Mouse (Mus musculus): ENCODE data around the gene Hyal3.
"Not testable (repeated sequence)": the region's sequence is repeated elsewhere in the genome, so short reads cannot be mapped to it uniquely, and the experiment has no call there.

Gene Hyal3

DNA sequence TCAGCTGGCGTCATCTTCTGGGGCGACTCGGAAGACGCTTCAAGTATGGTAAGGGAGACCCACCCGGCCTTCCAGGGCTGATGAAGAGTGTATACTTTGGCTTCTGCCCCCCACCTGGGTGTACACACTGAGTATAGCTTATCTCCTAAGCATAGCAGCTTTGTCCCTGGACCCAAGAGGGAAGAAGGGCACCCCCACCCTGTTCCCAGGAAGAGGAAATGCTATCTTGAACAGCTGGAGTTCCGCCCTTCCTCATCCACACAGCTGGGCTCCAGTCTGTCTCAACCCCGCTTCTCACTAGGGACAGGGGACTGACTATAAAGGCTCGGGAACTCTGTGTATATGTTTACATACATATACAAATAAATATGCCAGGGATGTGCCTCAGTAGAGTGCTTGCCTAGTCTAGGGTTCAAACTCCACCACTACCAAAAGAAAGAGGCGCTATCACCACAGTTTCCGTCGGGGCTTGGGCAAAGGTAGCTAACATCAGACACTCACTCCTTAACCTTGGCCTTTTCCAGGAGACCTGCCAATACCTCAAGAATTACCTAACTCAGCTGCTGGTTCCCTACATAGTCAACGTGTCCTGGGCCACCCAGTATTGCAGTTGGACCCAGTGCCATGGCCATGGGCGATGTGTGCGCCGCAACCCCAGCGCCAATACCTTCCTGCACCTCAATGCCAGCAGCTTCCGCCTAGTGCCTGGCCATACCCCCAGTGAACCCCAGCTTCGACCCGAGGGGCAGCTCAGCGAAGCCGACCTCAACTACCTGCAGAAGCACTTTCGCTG lies 8.9 kb upstream of the Hyal3 start:
- DNase-seq (ENCODE audit: low spot score): no peak

GRCm38 (mm10) chr9:107572327-107572662 lies 8.3 kb upstream of the Hyal3 start:
- no peak for DNase-seq (ENCODE audit: low spot score)

GRCm38 (mm10) chr9:107573774-107574173 lies 6.8 kb upstream of the Hyal3 start:
- DNase-seq (ENCODE audit: low spot score): not testable (repeated sequence)

DNA sequence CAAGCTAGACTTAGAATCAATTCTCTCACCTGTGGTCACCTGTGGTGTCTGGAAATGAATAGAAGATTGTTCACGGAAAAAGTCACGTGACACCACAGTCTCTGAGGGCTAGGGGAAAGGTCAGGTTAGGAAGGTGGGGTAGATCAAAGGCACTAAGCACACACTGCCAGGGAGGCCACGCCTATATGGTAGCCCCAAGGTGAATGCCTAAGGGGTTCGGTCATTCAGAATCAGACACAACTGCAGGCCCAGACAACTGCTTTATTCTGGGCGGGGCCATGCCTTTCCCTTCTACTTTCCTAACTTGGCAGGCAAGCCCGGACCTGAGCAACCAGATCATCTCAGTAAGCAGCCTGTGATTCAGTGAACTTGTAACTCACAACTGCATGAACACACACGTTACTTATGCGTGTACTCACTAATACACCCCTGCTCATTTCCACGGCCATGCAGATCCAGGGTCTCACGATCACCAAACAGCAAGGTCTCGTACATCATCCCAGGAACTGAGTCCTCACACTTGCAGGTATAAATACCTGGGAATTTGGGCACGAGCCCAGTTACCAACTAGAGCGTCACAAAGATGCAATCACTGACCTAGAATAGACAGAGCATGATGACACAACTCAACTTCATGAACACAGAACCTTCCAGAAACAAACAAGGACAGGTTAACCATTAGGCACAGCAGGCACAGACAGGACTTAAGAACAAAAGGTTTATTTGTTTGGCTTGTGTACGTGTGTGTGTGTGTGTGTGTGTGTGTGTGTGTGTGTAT lies 4.8 kb upstream of the Hyal3 start:
- DNase-seq (ENCODE audit: low spot score): no peak

DNA sequence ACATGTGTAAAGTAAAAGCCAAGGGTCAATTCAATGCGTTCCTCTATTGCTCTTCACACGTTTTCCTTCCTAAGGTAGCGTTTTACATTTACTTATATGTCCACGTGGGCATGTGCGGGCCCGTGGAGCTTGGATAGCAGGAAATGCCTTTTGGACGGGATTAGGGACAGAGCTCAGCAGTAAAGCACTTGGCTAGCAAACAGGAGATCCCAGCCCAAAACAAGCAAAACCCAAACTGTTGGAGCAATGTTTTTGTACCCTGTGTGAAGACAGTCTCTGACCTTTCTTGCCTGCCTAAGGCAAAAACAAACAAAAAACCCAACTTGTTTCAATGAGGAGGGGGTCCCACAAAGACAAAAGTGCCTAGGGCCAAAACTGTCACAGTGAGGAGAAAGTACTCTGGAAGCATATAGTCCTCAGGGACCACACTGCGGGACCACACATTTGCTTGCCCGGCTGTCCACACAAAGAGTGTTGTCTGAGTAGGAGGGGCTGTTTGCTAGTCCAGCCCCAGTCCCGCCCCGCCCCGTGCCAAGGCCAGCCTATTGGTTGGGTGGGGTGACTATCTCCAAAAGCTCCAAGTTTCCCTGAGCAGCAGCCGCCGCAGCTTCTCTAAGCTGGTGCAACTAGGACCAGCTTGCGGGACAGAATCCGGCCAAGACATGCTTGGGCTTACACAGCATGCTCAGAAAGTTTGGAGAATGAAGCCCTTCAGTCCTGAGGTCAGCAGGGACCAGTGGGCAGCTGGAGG lies 4.1 kb upstream of the Hyal3 start, which contains the start of gene Hyal1:
Hyal1 (plus strand) TSS at position 571 of the 751 bp plus-strand sequence.
- DNase-seq (ENCODE audit: low spot score): no peak

GRCm38 (mm10) chr9:107577871-107578270 lies 2.7 kb upstream of the Hyal3 start:
- no peak for DNase-seq (ENCODE audit: low spot score)

DNA sequence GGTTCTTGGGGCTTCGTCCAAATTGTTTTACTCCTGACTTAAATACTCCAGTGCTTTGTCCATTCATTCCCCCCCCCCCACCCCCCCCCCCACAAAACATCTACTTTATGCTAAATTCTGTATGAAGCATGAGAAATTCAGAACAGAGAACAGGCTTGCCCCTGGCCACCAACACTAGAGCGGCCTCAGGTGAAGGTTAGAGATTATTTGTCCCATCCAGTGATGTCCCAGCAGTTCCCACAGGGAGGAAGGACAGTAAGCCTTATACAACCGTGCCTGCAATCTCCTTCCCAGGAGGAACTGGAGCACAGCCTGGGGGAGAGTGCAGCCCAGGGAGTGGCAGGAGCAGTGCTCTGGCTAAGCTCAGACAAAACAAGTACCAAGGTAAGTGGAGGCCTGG lies 2.0 kb upstream of the Hyal3 start, which contains the start of gene Naa80:
Naa80 (plus strand) TSS at position 301 of the 400 bp plus-strand sequence.
- no peak for DNase-seq (ENCODE audit: low spot score)

DNA sequence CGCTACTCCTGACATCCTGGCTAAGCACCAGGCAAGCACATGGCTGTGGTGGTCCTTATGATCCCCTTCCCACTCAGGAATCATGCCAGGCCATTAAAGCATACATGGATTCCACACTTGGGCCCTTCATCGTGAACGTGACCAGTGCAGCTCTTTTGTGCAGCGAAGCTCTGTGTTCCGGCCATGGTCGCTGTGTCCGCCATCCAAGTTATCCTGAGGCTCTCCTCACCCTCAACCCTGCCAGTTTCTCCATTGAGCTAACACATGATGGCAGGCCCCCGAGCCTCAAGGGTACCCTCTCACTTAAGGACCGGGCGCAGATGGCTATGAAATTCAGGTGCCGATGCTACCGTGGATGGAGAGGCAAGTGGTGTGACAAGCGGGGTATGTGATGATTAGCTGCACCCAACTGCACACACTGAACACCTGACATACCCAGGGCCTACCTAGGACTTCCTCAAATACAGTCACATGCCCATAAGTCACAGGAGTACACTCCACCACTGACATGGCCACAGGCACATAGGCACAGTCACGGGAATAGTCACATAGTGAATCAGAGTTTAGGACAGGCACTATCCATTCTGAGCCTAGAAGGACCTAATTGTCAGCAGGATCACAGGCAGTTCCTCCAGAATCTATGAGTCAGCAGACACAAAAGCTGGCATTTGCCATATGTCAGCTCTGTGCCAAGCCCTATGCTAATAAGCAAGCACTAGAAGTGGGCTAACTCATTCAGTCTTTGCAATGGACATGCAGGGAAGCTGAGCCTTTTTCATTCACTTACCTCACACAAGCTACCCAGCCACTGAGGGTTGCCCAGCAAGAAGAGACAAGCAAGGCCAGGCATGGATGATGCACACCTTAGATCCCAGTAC lies 1.4 kb upstream of the Hyal3 start:
- DNase-seq (ENCODE audit: low spot score): no peak

DNA sequence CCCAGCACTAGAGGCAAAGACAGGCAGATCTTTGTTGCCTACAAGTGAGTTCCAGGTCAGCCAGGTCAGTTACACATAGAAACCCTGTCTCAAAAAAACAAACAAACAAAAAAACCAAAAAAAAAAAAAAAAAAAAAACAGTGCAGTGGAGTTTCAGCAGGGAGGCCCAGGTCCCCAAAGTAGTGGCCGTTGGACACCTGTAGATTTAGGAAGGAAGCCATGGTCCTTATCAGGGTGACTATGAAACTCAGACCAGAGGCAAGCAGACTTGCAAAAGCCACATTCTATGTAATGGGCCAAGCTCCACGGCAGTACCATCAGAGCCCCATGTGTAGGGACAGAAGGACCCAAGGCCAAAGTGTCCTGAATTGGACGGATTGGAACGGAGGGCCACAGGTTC lies 966 bp downstream of the Hyal3 start:
- no peak for DNase-seq (ENCODE audit: low spot score)

DNA sequence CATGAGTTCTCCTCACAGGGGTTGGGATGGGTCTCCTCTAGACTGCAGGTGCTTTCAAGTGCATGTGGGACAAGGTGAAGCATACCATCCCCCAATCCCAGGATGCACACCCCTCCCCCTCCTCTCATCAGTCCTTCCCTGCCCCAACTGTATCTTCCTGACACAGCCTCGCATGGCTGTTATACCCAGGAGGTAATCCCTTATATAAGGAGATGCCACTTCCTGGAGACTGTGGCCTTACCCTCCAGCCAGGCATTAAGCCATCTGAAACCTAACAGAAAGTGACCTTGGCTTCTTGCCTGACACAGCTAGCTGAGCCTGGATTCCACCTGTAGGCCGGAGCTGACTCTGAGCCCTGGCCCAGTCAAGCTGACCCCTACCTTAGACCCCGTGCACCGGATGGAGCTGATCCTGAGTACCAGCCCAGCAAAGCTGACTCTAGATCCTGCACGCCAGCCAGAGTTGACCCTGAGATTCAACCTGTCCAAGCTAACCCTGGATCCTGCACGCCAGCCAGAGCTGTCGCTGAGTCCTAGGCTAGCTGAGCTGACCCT lies 2.0 kb downstream of the Hyal3 start:
- DNase-seq (ENCODE audit: low spot score): no peak

DNA sequence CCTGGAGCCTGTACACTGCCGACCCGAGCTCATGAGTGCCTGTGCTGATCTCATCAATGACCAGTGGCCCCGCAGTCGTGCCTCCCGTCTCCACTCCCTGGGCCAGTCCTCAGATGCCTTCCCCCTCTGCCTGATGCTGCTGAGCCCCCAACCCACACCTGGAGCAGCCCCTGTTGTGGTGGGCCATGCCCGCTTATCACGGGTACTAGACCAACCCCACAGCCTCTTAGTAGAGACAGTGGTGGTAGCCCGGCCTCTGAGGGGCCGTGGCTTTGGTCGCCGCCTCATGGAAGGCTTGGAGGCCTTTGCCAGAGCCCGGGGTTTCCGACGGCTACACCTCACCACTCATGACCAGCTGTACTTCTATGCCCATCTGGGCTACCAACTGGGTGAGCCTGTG lies 2.6 kb downstream of the Hyal3 start:
- no peak for DNase-seq (ENCODE audit: low spot score)

DNA sequence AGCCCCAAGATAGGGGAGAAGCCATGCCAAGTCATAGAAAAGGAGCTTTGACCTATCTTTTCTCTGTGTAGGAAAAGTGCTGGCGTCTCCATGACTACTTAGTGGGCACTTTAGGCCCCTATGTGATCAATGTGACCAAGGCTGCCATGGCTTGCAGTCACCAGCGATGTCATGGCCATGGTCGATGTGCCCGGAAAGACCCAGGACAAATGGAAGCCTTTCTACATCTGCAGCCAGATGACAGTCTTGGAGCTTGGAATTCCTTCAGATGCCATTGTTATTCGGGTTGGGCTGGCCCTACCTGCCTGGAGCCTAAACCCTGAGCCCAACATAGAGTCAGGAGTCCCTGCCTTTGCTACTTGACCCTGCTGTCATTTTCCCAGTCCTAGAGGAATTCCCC lies 5.9 kb downstream of the Hyal3 start:
- no peak for DNase-seq (ENCODE audit: low spot score)

DNA sequence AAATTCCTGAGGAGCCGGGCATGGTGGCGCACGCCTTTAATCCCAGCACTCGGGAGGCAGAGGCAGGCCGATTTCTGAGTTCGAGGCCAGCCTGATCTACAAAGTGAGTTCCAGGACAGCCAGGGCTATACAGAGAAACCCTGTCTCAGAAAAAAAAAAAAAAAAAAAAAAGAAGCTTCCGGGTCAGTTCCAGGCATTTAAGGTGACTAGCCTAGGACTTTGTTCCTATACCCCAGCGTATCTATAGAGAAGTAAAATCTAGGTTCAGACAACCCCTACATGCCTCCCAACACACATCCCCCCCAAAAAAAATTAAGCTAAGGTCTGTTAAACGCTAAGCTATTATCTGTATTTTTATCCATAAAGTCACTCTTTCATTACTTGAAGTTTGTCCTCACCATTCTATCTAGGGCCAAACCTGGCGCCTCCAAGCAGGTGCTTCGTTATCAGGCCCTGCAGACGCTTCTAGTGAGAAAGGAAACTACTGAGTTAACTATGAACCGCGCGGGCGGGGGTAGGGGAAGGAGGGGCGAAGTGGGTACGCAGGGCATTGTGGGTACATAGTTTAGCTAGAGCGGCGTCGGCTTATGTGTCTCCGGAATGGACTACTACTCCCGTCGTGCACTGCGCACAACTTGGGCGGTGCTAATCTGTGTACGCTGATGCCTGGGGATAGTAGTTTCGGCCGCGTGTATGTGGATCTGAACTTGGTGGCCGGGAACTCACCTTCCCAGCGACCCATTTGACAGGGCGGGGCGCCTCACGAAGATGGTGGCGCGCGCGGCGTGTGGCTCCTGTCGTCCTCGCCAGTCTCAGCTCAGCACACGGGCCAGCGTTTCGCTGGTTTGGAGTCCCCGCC lies 6.6 kb downstream of the Hyal3 start, which contains the start of gene Ifrd2:
Ifrd2 (plus strand) TSS at position 669 of the 859 bp plus-strand sequence.
- DNase-seq (ENCODE audit: low spot score): peak; percentile 97

DNA sequence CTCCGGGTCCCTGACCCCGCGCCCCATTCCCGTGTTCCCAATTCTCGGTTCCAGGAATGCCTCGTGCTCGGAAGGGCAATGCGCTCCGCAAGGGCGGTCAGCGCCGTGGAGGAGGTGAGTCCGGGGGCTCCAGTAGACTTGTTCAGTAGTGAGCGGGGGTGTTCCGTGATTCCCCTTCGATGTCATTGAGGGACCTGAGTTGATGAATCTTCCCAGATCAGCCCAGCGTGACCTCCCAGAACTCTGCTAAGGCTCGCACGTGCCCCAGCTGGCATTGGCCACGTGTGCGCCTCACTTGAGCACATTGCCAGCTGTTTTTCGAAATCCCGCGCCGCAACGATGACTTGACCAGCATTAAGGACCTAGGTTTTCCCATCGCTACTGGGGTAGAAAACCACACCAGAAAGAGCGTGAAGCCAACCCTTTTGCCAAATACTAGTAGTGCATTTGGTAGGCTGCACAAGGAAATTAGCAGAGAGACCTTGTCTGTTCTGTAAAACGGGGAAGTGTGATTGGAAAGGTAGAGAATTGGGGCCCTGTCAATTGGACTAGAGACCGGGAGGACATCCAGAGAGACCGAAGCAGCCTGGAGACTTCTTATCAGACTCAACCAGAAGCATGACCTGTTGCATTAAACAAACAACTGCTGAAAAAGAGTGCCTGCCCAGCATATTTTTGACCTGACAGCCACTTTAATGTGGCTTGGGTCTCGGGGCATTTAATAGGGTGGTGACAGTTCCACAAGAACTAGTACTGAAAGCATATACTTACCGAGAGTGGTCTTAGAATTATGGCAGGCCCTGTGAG lies 7.4 kb downstream of the Hyal3 start:
- DNase-seq (ENCODE audit: low spot score): no peak

GRCm38 (mm10) chr9:107590058-107590772 lies 9.6 kb downstream of the Hyal3 start:
- no peak for DNase-seq (ENCODE audit: low spot score)

DNA sequence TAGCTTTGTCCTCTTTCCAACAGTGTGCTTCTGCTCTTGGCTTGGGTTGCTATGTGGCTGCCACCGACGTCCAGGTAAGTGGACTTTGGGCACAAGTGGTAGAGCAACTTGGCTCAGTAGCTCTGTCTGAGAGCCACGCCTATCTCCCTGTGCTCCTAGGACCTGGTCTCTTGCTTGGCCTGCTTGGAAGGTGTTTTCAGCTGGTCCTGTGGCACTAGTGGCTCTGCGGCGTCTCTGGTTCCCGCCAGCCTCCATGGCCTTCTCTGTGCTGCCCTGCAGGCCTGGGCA lies 10.1 kb downstream of the Hyal3 start:
- DNase-seq (ENCODE audit: low spot score): no peak

GRCm38 (mm10) chr9:107593101-107593976 lies 12.7 kb downstream of the Hyal3 start:
- no peak for DNase-seq (ENCODE audit: low spot score)

Data from layer of hippocampus, adult 9-10 months (tissue).